Mouse (Mus musculus): ENCODE data around the gene Srgap3. TPM values are rescaled to one million over a fixed set of nuclear protein-coding genes. Genes with fewer than 3 reads are reported as not detected.

Srgap3 gene
- polyA plus RNA-seq, 1 experiment from 2014 or later: 3.5 TPM

DNA sequence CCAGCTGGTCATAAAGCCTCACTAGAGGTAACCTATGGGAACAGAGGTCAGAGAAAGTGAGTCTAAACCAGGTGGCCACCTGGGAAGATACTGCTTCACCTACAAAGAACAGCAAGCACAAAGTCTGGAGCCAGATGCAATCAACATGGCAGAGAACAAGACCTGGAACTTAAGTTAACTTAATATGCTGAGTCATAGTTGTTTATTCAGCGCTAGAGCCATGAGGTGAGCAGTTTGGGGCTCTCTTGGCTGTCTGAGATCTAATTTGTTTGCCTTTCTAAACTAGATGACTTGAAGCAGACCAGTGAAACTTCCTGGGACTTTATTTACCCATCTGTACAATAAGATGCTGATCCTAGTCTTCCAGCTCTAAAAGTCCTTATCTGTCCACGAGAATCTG is 263.0 kb downstream of the Srgap3 start:
- no peak for DNase-seq (ENCODE audit: low spot score)
- no peak overlapping the region for H3K4me2 ChIP-seq
- no peaks in the 10 kb centered on the region for H3K9me3 ChIP-seq (ENCODE audit: control insufficient read depth, low read length)
- no peak overlapping the region for H3K4me3 ChIP-seq (ENCODE audit: low read depth, low read length)
- no peak overlapping the region for H3K27ac ChIP-seq (ENCODE audit: low read depth, low read length)
- no peaks in the 10 kb centered on the region for H3K27me3 ChIP-seq (replicated peaks; ENCODE audit: control insufficient read depth, insufficient read depth, low read length)
- ATAC-seq (replicated peaks; ENCODE audit: low FRiP score): peak; percentile 62
- peaks cover 9% of the 10 kb centered on the region for H3K36me3 ChIP-seq (ENCODE audit: control insufficient read depth, insufficient read depth, low read length)
- H3K4me1 ChIP-seq (replicated peaks; ENCODE audit: control insufficient read depth, insufficient read depth, low read length): 0 out of 2 replicates have a peak, but pooled peaks cover 2% of the 10 kb centered on the region
- no peak overlapping the region for H3K9ac ChIP-seq (ENCODE audit: low read depth, low read length)
- 73% methylated on average over 2 of the region's 2 CpGs for WGBS

Other genes starting within 250 kb of the Srgap3 start
- gene Thumpd3, start 99.0 kb upstream of the Srgap3 start, polyA plus RNA-seq (2014; fragmentation: Nextera tagmentation; extraction: Ambion mirVana): 70.5 and 72.5 TPM in 2 replicates
- 56.8 and 58.6 TPM in 2 replicates for gene Setd5, start 130.1 kb upstream of the Srgap3 start, polyA plus RNA-seq (2014; fragmentation: Nextera tagmentation; extraction: Ambion mirVana)
- gene Lhfpl4, start 248.1 kb upstream of the Srgap3 start, polyA plus RNA-seq (2014; fragmentation: Nextera tagmentation; extraction: Ambion mirVana): 0.81 and 1.0 TPM in 2 replicates

Measured in liver, embryonic 11.5 days (tissue).